Mouse (Mus musculus) midbrain, embryonic 14.5 days (tissue): ENCODE measurements around the gene Zfp995. TPM values are rescaled to one million over a fixed set of nuclear protein-coding genes. Genes with fewer than 3 reads are reported as not detected.
"Not testable (repeated sequence)": the region's sequence is repeated elsewhere in the genome, so short reads cannot be mapped to it uniquely, and the experiment has no call there.

ENCODE experiments used
- ATAC-seq: fragments of 200-750 bp; cut with Nextera tagmentation; 2 replicates; pipeline ENCODE4 v1.8.0; 2017; ENCODE audit warnings: moderate number of reproducible peaks, moderate library complexity; ENCODE audit not compliant: low FRiP score, low TSS enrichment
- DNase-seq: peaks from one replicate; pipeline ENCODE4 v3.0.0-alpha.2; 2015
- H3K27ac ChIP-seq: fragments of 300-500 bp; sonication (generic); replicated peaks from 2 replicates; pipeline ENCODE4 v1.5.1; 2014; ENCODE audit warnings: mild to moderate bottlenecking, low read depth, low read length, moderate library complexity
- H3K27me3 ChIP-seq: fragments of 300-500 bp; sonication (generic); 2 replicates; pipeline ENCODE4 v1.6.1; 2014; ENCODE audit warnings: low read length, control low read depth, mixed read lengths; ENCODE audit not compliant: control insufficient read depth, insufficient read depth
- H3K36me3 ChIP-seq: fragments of 300-500 bp; sonication (generic); 2 replicates; pipeline ENCODE4 v1.6.1; 2014; ENCODE audit warnings: low read length, control low read depth; ENCODE audit not compliant: control insufficient read depth, insufficient read depth
- H3K4me1 ChIP-seq: fragments of 300-500 bp; sonication (generic); 2 replicates; pipeline ENCODE4 v1.6.1; 2014; ENCODE audit warnings: mild to moderate bottlenecking, antibody characterized with exemption, low read length, control low read depth; ENCODE audit not compliant: control insufficient read depth, insufficient read depth
- H3K4me2 ChIP-seq: fragments of 300-500 bp; sonication (generic); 2 replicates; pipeline ENCODE4 v1.6.1; 2014; ENCODE audit warnings: mild to moderate bottlenecking, low read length, moderate library complexity
- H3K4me3 ChIP-seq: fragments of 300-500 bp; sonication (generic); replicated peaks from 2 replicates; pipeline ENCODE4 v1.5.1; 2014; ENCODE audit warnings: low read depth, low read length
- H3K9ac ChIP-seq: fragments of 300-500 bp; sonication (generic); replicated peaks from 2 replicates; pipeline ENCODE4 v1.6.1; 2014; ENCODE audit warnings: mild to moderate bottlenecking, low read length, moderate library complexity
- H3K9me3 ChIP-seq: fragments of 300-500 bp; sonication (generic); 2 replicates; pipeline ENCODE4 v1.6.1; 2016; ENCODE audit warnings: low read length, control low read depth, mixed read lengths; ENCODE audit not compliant: control insufficient read depth
- WGBS: fragments of 180-500 bp; shearing (Covaris S2); extraction: QIAGEN DNeasy Blood & Tissue Kit; methylation state at CpG from one replicate; pipeline ENCODE4 v1.1.7; 2014; 5-methylcytosine and 5-hydroxymethylcytosine counted together
- polyA plus RNA-seq: library from polyadenylated mRNA; unstranded; fragments of >200 nt; fragmentation: Nextera tagmentation; extraction: Ambion mirVana; gene quantifications from 2 replicates; pipeline ENCODE4 v1.2.1, GENCODE M21; 2014

Zfp995 gene
- polyA plus RNA-seq: 12.6 TPM in 2 replicates

DNA sequence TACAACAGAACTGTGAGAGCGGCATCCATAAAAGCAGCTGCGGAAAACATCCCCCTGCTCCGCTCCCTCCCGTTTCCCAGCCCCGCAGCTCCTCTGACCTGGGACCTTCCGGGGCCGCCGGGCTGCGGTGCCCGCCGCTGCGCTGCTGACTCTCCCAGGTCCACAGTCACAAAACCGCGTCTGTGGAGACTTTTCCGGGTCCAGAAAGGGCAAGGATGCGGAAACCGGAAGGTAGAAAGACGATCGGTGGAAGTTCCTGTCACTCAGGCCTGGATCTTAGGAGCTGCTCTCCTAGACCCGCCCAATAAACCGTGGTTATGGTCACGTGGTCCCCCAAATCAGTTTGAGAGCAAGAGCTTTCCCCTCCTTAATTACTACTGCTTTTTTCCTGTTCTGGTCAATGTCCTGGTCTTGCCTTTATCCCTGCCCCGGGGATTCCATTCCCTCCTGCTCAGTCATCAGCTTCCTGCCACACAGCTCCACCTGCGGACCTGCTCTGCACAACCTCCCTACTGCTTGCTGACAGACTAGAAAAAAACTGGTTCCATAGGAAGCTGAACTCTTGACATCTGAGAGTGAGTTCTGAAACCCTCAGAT, at the start of gene Zfp995:
Zfp995 (minus strand) TSS at position 471 of the 597 bp plus-strand sequence.
- H3K4me1 ChIP-seq, H3K9me3 ChIP-seq, H3K36me3 ChIP-seq, H3K27me3 ChIP-seq: not testable (repeated sequence)
- DNase-seq (peak; percentile 81), ATAC-seq (peak; percentile 98)
- H3K4me2 ChIP-seq: peak within 1 kb of the TSS; percentile 79
- H3K4me3 ChIP-seq: peak within 1 kb of the TSS; percentile 62
- under 1% methylated on average over 24 of the region's 24 CpGs for WGBS
- H3K27ac ChIP-seq: peak within 1 kb of the TSS; percentile 55; the same call in 1 of the 2 replicates
- peak within 1 kb of the TSS; percentile 73 for H3K9ac ChIP-seq

DNA sequence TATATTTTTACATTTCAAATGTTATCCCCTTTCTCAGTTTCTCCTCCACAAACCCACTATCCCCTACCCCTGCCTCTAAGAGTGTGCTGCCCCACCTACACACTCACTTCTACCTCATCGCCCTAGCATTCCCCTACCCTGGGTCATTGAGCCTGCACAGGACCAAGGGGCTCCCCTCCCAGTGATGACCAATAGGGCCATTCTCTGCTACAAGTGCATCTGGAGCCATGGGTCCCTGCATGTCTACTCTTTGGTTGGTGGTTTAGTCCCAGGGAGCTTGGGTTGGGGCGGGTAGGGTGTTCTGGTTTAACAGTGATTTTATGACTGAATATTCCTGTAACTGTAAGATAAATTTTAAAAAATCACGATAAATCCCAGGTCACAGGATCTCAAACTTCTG, 687 bp downstream of the Zfp995 start:
- DNase-seq (no peak), ATAC-seq (peak; percentile 56)
- Histone ChIP-seq H3K9me3 (no peaks in the 10 kb centered on the region), H3K9ac (peak overlapping the region; percentile 73), H3K4me2 (peak overlapping the region; percentile 79), H3K36me3 (no peaks in the 10 kb centered on the region), H3K4me3 (peak overlapping the region; percentile 62), H3K4me1 (no peaks in the 10 kb centered on the region), H3K27me3 (no peaks in the 10 kb centered on the region), H3K27ac (no peak overlapping the region)
- WGBS: 6% methylated on average over 3 of the region's 3 CpGs

DNA sequence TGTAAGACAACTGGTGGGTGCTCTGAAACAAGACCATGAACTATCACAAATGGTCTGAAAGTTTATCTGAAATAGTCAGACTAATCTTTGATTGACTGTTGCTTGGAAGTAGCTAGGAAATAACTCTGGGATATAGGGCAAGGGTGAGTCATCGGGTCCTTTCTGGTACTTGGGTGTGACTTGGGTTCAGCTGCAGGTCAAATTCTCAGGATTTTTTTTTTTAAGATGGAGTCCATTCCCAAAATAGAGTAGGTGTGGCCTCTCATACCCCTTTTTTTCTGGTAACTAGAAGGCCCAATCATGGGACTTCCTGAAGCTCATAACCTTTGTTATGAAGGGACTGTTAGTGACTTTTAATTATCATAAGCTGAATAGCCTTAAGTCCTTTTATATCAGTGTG, 38.5 kb downstream of the Zfp995 start:
- H3K9me3 ChIP-seq: no peaks in the 10 kb centered on the region
- DNase-seq (no peak), ATAC-seq (no peak)
- no peak overlapping the region for H3K9ac ChIP-seq
- H3K4me1 ChIP-seq: no peaks in the 10 kb centered on the region
- H3K27ac ChIP-seq: no peak overlapping the region
- no peaks in the 10 kb centered on the region for H3K27me3 ChIP-seq
- WGBS: 85% methylated on average over 1 of the region's 1 CpGs
- no peak overlapping the region for H3K4me3 ChIP-seq
- no peak overlapping the region for H3K4me2 ChIP-seq
- no peaks in the 10 kb centered on the region for H3K36me3 ChIP-seq

DNA sequence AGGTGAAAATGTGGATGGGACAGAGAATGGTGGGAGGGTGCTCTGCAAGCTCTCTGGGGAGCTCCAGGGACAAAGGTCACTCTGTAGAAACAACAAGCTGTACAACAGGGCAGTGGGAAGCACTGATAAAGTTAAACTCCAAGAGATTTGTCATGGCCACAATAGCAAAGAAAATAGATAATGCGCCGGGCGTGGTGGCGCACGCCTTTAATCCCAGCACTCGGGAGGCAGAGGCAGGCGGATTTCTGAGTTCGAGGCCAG, 63.5 kb downstream of the Zfp995 start:
- not testable (repeated sequence) for H3K4me3 ChIP-seq, DNase-seq, H3K27me3 ChIP-seq, H3K27ac ChIP-seq, H3K4me1 ChIP-seq, H3K9ac ChIP-seq, H3K36me3 ChIP-seq, H3K9me3 ChIP-seq, H3K4me2 ChIP-seq, ATAC-seq
- 93% methylated on average over 8 of the region's 8 CpGs for WGBS

DNA sequence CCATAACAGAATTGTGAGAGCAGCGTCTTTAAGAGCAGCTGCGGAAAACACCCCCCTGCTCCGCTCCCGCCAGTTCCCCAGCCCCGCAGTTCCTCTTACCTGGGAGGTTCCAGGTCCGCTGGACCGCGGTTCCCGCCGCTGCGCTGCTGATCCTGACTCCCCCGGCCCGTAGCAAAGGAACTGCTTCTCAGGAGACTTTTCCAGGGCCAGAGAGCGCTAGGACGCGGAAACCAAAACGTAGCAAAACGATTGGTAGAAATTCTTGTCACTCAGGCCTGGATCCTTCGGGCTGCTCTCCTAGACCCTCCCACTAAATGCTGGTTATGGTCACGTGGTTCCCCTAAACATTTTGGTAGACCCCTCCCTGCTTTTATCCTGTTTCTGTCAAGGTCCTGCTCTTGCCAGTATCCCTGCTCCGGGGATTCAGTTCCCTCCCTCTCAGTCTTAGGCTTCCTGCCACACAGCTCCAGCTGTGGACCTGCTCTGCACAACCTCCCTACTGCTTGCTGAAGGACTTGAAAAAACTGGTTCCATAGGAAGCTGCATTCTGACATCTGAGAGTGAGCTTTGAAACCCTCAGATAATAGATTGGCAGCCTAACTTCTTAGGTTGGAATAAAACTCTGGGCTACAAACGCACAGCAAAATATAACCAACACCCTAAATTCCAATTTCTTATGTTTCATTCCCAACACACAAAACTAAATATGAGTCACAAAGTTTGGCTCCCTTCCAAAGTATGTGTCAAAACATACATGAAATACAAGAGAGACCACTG, 64.0 kb downstream of the Zfp995 start, which contains the start of gene Zfp820:
Zfp820 (minus strand) TSS at position 228 of the 777 bp plus-strand sequence.
- WGBS: 4% methylated on average over 22 of the region's 22 CpGs
- H3K9me3 ChIP-seq: no peaks in the 10 kb centered on the region
- H3K27ac ChIP-seq: 0 out of 2 replicates have a peak within 1 kb of the TSS, but pooled peaks have one; percentile 5
- ATAC-seq (peak; percentile 95), DNase-seq (peak; percentile 89)
- H3K27me3 ChIP-seq: no peaks in the 10 kb centered on the region
- H3K4me3 ChIP-seq: peak within 1 kb of the TSS; percentile 57
- peak within 1 kb of the TSS; percentile 63 for H3K4me2 ChIP-seq
- no peaks in the 10 kb centered on the region for H3K36me3 ChIP-seq
- peak within 1 kb of the TSS; percentile 68 for H3K9ac ChIP-seq
- no peaks in the 10 kb centered on the region for H3K4me1 ChIP-seq

DNA sequence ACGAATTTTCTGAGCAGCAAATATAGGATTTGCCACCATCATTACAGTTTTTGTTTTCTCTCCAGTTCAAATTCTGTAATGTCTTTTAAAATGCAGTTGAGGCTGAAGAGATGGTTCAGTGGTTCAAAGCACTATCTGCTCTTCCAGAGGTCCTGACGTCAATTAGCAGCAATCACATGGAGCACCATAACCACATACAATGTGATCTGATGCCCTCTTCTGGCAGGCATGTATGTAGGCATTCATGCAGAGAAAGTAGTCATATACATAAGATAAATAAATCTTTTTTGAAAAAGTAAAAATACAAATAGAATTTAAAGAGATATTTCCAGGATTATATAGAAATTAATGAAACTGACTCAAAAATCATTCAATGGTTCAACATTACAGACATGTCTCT, 71.2 kb downstream of the Zfp995 start:
- Histone ChIP-seq H3K9me3 (no peaks in the 10 kb centered on the region), H3K4me1 (no peaks in the 10 kb centered on the region), H3K36me3 (no peaks in the 10 kb centered on the region), H3K27me3 (no peaks in the 10 kb centered on the region), H3K27ac (no peak overlapping the region), H3K4me2 (no peak overlapping the region), H3K9ac (no peak overlapping the region), H3K4me3 (no peak overlapping the region)
- ATAC-seq (no peak), DNase-seq (no peak)
- WGBS: 60% methylated on average over 2 of the region's 2 CpGs

Other genes with a start within 250 kb of the Zfp995 start
- 17.7 and 21.4 TPM in 2 replicates for gene Gm10226, start 218.1 kb downstream of the Zfp995 start, polyA plus RNA-seq
- 14.0 and 19.3 TPM in 2 replicates for gene Zfp760, start 202.2 kb downstream of the Zfp995 start, polyA plus RNA-seq
- gene Zfp229, start 179.1 kb downstream of the Zfp995 start, polyA plus RNA-seq: 8.2 and 9.7 TPM in 2 replicates
- 1.9 and 4.2 TPM in 2 replicates for gene Zfp820, start 64.2 kb downstream of the Zfp995 start, polyA plus RNA-seq
- gene Zfp942, start 52.5 kb upstream of the Zfp995 start, polyA plus RNA-seq: 23.7 and 23.9 TPM in 2 replicates
- gene Zfp943, start 52.6 kb upstream of the Zfp995 start, polyA plus RNA-seq: 22.5 and 25.0 TPM in 2 replicates